Mouse (Mus musculus) embryo, embryonic 10 days (tissue): ENCODE measurements at regions not wholly inside any gene's neighbourhood (a gene's known extent, or its start where the extent isn't known, plus 50 kb on each side); places are given as distances from the start of the nearest gene placed in this dataset.

Experiments
- DNase-seq: peaks from one replicate; pipeline ENCODE4 v3.0.0-alpha.2; 2015; ENCODE audit warnings: low spot score

DNA sequence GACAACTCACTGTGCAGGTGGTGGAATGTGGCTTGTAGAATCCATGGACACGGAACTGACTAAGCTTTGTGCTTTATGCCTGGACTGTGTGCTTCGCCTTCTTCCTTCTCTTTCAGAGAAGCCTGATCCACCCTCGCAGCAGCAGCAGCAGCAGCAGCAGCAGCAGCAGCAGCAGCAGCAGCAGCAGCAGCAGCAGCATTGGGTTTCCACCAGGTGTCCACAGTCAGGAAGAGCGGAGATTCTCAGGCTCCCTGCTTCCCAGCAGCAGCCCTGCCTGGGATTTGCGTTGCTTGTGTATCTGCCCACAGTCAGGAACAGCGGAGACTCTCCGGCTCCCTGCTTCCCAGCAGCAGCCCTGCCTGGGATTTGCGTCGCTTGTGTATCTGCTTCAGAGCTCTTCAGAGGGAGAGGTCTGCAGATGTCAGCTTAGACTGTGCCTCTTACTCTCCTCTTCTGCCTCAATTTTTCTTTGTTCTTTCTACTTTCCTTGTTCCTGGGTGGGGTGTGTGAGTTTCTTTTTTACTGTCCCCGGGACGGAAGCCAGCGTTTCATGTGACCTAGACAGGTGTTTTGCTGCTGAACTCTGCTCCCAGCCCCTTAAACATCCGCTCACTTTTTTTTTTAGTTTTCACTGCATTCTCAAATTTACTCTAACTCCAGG is 168.1 kb upstream of the Olig3 start:
- DNase-seq, result peak; percentile 46

DNA sequence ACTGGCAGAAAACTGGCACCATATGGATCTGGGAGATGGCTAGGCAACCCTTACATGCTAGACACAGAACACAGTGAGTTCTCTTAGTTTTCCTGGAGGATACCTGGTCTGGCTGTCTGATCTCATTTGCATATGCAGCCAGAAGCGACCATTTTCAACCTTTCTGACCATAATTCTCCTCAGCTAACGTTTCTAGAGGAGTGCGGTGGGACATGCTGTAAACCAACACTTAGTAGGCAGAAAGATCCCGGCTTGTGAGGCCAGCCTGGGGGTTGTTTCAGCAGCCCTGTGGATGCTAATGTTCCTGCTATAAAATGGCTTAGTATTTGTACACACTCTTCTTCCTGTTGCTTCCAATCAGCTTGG is 168.6 kb upstream of the Olig3 start:
- no peak for DNase-seq

DNA sequence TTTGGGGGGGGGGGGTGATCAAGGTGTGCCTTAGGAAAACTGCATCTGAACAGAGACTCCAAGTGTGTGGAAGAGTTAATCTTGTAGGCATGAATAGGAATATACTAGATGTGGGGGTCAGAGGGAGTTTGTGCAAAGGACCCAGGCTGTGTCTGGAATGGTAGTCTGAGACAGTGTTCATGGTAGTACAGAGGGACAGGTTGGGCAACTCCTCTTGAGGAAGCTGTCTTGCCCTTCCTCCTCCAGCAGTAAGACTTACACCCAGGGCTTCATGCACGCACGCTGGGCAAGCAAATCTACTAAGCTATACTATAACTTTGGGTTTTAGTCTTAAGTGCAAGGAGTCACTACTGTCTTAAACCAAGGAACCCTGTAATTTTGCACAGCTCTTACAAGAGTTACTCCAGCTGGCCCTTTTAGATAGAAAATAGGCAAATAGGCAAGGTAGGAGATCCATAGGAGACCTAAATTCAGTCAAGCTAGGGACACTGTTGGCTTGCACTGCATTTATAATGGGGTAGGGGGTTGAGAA is 169.2 kb upstream of the Olig3 start:
- DNase-seq, result no peak

DNA sequence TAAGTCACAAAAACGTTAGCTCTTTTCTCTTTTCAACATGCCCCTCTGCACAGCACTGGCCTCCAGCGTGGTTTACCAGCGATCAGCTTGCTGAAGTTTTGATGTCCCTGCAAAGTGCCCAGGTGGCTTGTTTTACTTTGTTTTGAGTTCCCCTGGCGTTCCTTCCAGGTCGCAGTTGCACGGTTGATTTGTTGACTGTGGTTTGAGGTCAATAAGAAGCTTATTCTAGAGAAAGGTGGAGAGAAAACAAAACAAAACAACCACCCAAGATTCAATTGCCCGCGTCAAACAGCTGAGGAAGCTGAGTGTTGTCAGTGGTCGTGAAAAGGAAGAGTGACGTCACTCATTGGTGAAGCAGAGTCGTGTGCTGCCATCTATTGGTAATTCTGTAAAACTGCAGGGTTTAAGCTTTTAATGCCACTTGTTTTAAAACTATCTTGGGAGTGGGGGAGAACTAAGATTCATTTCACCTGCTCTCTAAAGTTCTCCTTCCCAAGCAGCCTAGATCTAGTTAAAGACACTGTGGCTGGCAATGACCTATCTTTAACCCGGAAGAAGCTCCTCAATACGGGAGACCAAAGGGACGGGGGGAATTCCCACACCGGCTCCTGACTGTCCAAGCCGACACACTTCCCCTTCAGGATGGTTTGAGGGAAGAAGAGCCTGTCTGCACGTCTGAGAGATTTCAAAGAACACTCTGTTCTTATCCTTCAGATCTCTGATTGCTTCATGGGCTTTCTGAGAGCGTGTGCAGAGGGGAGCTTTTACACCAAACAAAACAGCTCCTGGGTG is 170.3 kb upstream of the Olig3 start:
- DNase-seq, result peak; percentile 83

DNA sequence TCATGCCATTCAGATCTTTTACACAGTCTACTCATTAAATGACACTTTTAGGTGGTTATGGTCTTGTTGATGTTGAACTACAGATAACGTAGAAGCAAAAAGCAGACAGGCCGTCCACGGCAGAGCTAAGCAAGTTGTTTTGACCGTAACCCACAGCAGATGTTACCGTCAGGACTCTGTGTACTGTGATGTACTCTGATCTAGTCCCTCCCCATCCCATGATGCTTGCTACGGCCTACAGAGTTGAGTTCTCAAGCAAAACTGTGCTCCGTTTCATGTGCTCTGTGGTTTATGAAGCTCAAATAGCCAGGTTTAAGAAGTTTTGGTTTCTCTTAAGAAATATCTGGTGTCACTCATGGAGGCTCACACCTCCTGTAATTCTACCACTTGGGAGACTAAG is 169.4 kb upstream of the Tnfaip3 start:
- DNase-seq, result no peak

DNA sequence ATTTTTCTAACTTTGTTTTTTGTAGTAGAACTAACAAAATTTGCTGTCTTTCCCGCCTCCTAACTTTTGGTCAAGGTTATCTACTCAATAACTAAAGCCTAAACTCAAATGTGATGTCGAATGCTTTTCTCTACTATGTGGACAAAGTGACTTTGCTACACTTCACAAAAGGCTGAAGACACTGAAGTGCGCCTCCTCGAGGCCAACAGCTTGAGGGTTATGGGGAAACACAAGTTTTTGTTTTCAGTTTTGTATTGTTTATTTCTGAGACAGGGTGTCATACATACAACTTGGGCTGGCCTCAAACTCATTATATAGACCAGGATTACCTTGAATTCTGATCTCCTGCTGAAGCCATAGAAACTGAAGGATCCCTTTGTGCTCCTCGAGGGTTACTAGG is 162.4 kb upstream of the Tnfaip3 start:
- DNase-seq, result no peak

DNA sequence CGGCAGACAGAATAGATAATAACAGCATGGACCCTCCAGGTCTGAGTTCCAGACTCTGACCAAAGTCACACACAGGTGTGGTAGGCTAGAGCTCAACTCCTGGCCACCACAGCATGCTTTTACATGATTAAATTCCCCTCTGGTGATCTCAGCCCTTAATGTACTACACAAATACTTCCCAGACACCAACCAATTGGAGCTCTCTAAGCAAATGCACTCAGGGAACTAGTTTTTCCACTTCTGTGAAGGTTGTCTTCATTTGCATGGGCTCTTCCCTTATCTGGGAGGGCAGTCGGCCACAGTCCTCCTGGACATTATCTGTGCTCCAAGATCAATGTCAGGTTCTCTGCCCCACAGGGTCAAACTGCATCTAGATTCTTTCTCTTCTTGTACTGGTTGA is 162.0 kb upstream of the Tnfaip3 start:
- DNase-seq, result no peak

DNA sequence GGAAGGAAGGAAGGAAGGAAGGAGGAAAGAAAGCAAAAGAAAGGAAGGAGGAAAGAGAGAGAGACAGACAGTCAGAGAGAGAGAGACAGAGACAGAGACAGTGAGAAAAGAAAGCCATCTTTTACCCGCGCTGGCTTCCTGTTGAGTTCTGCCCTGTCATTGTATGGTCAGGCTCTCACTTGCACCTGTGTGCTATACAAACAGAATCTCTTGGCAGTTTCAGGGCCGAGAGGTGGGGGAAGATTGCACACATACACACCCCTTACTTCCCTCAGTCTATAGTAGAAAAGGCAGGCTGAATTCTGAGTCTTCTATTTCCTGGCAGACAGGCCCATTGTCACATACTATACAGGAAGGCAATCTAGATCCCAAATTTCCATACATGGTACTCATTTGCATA is 160.8 kb upstream of the Tnfaip3 start:
- DNase-seq, result no peak

DNA sequence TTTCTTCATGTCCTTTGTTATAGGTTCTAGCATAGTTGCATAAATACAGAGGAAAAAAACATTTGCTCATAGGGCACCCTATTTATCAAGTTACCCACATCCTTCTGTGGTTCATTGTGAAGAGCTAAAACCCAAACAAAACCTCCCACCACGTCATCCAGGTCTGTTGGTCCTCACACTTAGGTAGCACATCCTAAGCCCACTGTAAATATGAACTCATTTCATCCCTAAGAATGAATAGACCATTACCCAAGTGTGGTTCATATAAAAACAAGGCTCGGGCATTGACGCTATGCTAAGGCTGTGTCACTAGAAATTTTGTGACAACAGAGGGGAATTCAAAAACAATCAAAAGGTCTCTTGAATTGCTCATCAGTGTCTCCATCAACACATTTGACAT is 156.4 kb upstream of the Tnfaip3 start:
- no peak for DNase-seq

DNA sequence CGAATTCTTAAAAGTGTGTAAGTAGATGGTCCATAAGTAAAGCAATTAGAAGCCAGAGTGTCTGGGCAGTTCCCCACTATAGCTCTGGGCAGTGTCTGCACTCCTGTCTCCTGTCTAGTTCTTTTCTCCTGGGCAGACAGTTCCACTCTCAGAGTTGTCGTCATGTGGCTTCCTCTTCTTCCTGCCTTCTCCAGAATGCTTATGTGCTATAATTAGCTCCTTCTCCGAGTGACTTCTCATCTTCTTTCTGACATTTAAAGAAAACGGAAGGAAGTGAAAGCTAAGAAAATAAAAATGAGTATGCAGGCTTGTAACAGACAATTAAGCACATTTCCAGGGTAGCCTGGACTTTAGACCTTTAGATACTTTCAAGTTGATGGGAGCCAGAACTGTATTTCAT is 155.1 kb upstream of the Tnfaip3 start:
- no peak for DNase-seq

DNA sequence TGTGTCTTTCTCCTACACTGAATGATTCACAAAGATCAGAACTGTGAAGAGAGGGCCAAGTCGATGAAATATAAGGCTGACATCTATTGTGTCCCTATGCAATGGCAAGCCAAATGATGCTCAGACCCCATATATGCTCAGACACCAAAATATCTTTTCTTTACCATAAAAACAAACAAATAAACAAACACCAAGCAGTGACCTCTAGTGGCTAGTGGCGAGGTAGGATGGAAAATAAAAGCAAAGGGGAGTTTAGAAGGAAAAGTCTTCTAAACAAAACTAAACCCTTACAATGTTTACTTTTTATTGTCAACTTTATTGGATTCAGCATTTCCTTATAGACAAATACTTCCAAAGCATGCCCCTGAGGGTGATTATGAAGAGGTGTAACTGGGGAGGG is 153.8 kb upstream of the Tnfaip3 start:
- no peak for DNase-seq

DNA sequence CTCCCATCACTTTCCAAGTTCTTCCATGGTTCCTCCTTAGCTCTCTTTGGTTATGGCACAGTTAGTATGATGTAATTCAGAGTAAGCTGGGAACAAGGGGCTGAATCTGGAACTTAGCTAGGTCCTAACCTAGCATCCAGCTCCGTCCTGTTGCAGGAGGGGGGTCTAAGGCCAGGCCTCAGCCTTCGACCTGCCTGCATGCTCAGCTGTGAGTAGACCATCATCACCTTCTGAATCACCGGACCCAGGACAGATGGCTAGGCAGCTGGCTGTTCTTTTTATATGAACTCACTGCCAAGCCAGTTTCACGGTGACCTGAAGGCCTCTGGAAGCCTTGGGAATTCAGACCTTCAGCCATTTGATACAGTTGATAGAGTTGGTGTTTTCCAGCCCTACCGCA is 152.9 kb upstream of the Tnfaip3 start:
- no peak for DNase-seq

DNA sequence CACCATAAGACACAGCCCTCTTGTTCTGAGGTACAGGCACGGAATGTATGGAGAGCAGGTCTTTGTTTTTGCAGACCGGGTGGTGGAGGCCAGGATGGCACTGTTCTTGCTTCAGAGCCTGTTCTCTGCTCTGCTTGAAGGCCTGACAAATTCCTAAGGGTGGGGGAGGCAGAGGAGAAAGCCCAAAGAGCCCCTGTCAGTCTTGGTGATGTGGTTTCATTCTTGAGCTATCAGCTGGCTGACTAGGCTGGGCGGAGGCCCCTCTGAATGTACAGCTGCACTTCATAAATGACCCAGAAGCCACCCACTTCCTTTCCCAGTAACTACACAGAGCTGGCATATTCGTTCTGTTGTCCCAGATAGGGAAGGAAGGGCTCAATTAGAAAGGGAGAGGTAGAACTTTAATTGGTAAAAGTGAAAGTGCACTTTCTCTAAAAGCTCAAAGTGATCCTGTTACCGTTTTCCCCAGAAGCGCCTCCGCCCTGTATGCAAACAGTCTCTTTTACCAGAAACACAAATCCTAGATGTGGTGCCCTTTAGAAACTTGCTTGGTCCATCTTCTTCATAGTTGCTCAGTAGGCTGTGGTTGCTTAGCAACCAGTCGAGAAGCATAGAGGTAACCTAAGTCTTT is 152.3 kb upstream of the Tnfaip3 start:
- DNase-seq, result peak; percentile 36

DNA sequence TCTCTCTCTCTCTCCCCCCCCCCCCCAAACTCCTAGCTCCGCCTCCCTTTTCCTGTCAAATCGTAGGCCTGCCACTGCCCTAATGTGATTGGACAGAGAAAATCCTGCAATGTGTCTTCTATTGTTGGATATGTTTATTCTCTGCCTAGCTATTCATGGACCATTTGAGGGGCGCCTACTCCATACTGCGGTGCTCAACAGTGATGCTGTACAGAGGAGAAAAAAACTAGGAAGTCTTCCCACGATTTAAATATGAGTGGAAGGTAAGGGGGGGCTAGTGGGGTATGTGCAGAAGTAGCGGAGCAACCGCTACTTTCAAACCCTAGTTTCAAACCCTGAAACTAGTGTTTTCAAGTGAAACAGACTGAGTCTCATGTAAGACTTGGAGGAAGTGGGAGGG is 151.6 kb upstream of the Tnfaip3 start:
- no peak for DNase-seq

DNA sequence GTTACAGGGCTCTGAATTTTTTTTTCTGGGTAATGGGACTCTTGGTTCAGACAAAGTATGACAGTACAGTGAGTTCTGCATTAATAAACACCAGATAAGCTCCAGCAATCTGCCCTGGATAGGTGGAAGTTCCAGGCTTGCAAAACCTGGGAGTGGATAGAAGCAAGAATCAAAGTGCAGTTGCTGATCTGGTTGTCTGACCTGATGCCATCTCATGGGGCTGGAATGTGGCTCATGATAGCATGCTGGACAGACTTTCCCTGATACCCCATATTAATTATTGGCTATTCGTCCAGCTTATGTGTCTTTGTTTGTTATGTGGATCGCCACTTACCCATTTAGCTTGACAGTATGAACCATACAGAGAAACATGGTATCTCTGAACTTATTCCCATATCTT is 146.6 kb upstream of the Tnfaip3 start:
- DNase-seq, result no peak

DNA sequence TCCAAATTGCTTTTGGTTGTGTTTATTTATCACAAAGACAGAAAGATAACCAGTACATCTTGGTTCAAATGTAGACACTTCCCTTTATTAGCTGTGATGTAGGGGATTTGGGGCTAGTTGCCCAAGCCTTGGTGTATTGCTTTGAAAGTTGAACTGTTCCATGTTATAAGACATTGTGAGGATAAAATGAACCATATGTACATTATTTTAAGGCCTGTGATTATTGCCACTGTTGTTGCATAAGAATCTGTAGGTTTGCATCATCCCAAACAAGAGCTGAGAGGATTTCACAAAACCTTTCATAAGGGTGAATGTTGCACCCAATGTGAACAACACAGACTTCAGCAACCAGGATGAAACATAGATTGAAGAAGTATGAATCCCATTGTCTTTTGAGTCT is 145.7 kb upstream of the Tnfaip3 start:
- no peak for DNase-seq

DNA sequence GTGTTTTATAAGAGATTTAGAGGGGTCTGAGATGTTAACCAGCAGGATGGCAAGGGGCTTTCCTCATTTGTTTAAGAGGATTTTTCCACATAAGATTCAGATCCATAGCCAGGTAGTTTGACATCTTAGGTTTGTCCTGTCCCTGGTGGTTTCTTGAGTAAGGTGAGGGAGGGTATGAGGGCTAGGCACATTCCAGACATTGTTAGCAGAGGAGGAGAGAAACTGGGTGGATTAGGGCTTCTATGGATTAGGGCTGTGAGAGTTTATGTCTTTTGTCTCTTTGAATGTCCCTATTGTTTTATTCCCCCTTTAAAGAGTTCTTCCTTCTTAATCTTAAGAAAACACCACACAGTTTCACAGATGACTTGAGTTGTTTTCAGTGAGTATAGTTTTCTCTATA is 138.6 kb upstream of the Tnfaip3 start:
- no peak for DNase-seq

DNA sequence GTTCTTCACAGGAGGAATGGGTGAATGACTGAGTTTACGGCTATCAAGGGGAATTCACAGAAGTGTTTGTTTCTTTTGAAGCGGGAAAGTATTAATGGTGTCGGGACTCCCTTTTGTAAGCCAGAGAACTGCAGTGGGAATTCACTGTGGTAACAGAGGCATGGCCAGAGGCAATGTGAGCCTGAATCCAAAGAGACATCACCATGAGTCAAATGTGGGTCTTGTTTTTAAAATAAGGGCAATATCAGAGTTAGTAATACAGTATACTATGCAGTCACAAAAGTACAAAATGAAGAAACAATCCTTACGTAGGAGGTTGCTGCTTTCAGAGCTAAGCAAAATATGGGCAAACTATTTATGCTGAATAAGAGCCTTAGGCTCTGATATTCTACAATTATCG is 137.3 kb upstream of the Tnfaip3 start:
- DNase-seq, result no peak

DNA sequence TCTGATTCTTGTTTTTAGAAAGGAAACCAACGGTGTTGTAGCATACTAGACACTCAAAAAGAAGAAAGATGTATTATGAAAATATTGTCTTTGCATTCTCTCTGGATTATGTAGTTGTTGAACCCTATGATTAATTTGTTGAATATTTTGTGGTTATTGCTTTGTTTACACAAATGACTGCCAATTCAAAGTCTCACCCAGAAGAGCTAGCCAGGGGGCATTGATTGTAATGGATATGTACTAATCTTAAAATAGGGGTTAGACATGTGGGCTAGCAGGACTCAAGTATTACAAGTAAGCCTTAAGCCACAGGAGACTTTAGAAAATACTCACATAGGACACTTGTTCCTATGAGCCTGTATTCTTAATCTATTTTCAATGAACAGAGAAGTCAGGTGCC is 135.3 kb upstream of the Tnfaip3 start:
- no peak for DNase-seq

DNA sequence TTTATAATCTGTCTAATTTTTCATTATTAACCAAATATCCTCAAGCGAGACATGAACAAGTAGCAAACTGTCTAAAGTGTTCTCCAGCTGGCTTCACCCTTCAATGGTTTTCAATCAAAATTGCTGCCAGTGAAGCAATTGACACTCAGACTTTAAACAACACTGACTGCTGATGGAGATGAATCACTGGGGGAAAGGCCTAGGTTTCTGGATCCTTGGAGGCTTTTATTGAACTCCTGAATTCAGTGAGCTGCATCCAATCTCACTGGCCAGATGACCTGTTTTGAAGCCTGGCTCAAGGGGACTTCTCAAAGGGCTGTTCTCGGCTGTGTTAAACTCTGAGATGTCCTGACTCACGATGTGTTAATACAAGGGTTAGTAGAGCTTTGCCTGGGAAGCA is 134.5 kb upstream of the Tnfaip3 start:
- DNase-seq, result no peak

DNA sequence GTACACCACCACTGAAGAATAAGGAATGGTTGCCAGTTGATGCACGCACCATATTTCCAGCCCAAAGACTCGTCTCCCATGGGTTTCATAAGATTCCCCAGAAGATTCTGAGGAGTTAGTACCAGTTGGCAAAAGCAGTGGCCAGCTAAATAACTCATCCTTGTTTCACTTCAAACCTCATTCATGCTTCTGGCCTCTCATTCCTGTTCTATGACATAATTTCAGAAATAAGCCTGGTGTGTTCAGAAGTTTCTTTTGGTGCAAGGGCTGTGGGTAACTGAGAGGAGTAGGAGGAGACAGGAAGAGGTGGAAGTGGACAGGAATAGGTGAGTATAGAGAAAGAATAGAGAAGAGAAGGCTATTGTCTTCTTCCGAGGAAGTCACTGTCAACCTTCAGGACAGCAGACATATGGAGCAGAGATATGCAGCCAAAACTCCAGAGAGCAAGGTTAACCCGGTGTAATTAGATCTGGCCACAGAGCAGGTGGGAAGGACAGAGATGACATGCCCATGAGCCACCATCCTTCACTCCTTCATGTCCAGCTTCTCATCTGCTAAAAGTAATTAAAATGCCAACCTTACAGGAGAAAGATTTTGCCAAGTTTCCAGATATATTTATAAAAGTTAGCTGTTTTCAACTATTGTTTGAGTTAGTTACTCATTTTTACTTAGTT is 133.9 kb upstream of the Tnfaip3 start:
- DNase-seq, result no peak

DNA sequence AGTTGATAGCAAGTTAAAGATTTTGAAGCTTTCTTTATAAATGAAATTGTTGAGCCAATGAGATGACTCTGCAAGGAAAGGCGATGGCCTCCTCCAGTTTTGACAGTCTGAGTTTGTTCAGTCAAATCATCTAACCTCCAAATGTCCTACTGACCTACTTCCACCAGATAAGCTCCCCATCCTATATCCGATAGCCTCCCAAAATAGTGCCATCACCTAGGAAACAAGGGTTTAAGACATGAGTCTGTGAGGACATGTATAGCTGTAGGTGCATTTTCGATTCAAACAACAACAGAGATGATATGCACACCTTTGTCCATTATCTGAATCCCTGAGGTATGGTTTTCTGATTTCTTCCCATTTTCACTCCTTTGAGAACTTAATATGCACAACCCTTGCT is 126.0 kb upstream of the Tnfaip3 start:
- DNase-seq, result no peak

DNA sequence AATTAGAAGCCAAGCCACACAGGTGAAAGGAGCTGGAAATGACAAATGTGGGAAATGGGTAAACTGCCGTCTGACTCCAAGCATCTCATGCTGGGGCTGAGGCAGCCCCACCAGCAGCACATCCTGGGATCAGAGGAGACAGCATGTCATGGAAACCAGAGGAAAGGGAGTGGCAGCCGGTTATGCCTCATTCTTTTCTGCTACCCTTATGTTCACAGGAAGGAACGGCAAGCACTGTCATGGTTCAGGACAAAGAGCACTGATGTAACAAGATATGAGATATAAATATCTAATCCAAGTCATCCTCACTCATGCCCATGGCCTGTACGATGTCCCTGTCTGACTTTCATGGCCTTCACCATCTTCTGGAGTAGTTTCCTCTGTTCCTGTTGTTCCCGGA is 125.2 kb upstream of the Tnfaip3 start:
- no peak for DNase-seq
